Mouse (Mus musculus): ENCODE measurements around the gene Auts2.

DNA sequence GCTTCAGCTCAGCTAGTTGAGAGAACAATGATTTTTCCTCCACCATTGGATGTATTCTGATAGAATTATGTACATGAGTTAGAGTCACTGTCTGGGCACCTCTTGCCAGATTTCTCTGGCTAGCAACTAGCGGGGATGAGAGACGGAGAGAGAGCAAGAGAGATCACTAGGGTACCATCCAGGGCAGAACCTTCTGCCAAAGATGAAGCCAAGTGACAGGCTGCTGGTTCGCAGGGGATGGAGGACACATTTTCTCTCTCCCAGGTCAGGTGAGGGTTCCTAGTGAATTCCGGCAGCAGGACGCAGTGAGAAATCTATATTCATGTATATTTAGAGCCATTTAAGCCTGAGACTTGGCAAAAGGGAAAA, 956.8 kb downstream of the Auts2 start:
- TF ChIP-seq CTCF (IDR thresholded peaks at IDR 0.05; ENCODE audit: low read depth) (no peak), EP300 (IDR thresholded peaks at IDR 0.05; ENCODE audit: low read depth) (no peak)
